Mouse (Mus musculus): Measurements from ENCODE around the gene Ntf5. TPM values are rescaled to one million over a fixed set of nuclear protein-coding genes. Genes with fewer than 3 reads are reported as not detected.
A peak's percentile ranks its signal among the peaks of the same experiment; 100 is the strongest.

Ntf5 gene
- polyA plus RNA-seq, 2 experiments, result 0.19 to 0.20 TPM

GRCm38 (mm10) chr7:45447325-45447990, 34.0 kb downstream of the Ntf5 start:
- H3K4me3 ChIP-seq (ENCODE audit: insufficient read depth in 1 of 2, low read depth in 2 of 2, low read length in 2 of 2), result peak overlapping the region in 1 of 2 experiments; percentile 48; a peak in 3 of 4 replicates
- H3K27ac ChIP-seq, result no peak overlapping the region
- H3K36me3 ChIP-seq (replicated peaks; ENCODE audit: control insufficient read depth, insufficient read depth, low read depth), result no peaks in the 10 kb centered on the region
- TF ChIP-seq EP300 (IDR thresholded peaks at IDR 0.05; ENCODE audit: low read depth), result no peak
- TF ChIP-seq CTCF (IDR thresholded peaks at IDR 0.05; ENCODE audit: low read depth), result peak; percentile 78
- DNase-seq (ENCODE audit: low read depth in 3 of 3, low spot score in 3 of 3) (no peak), ATAC-seq (ENCODE audit: insufficient read depth) (peak; percentile 51; the same call in 1 of the 2 replicates)
- peak overlapping the region; percentile 33 for H3K4me2 ChIP-seq (ENCODE audit: low read depth)
- H3K4me1 ChIP-seq (replicated peaks; ENCODE audit: control insufficient read depth in 2 of 2, insufficient read depth in 2 of 2, low read length in 1 of 2), result peaks cover 6 to 13% of the 10 kb centered on the region in 2 experiments
- H3K9ac ChIP-seq (replicated peaks), result no peak overlapping the region
- WGBS (ENCODE audit: insufficient replicate concordance), result 23% methylated on average over 11 of the region's 11 CpGs
- no peaks in the 10 kb centered on the region for H3K27me3 ChIP-seq (ENCODE audit: control insufficient read depth, insufficient read depth, low read length)
- H3K9me3 ChIP-seq (ENCODE audit: control insufficient read depth, low read length), result no peaks in the 10 kb centered on the region

GRCm38 (mm10) chr7:45449974-45450373, 36.5 kb downstream of the Ntf5 start:
- H3K27me3 ChIP-seq (ENCODE audit: control insufficient read depth, insufficient read depth, low read length), result no peaks in the 10 kb centered on the region
- H3K9ac ChIP-seq (replicated peaks), result no peak overlapping the region
- WGBS (ENCODE audit: insufficient replicate concordance), result 90% methylated on average over 1 of the region's 1 CpGs
- DNase-seq (ENCODE audit: low read depth in 3 of 3, low spot score in 3 of 3) (no peak), ATAC-seq (ENCODE audit: insufficient read depth) (no peak)
- no peak overlapping the region for H3K4me3 ChIP-seq (ENCODE audit: insufficient read depth in 1 of 2, low read depth in 2 of 2, low read length in 2 of 2)
- no peak overlapping the region for H3K27ac ChIP-seq
- no peak for TF ChIP-seq EP300 (IDR thresholded peaks at IDR 0.05; ENCODE audit: low read depth)
- TF ChIP-seq CTCF (IDR thresholded peaks at IDR 0.05; ENCODE audit: low read depth), result no peak
- H3K4me2 ChIP-seq (ENCODE audit: low read depth), result no peak overlapping the region
- H3K9me3 ChIP-seq (ENCODE audit: control insufficient read depth, low read length), result no peaks in the 10 kb centered on the region
- H3K36me3 ChIP-seq (replicated peaks; ENCODE audit: control insufficient read depth, insufficient read depth, low read depth), result no peaks in the 10 kb centered on the region
- H3K4me1 ChIP-seq (replicated peaks; ENCODE audit: control insufficient read depth in 2 of 2, insufficient read depth in 2 of 2, low read length in 1 of 2), result peaks cover 6 to 9% of the 10 kb centered on the region in 2 experiments

DNA sequence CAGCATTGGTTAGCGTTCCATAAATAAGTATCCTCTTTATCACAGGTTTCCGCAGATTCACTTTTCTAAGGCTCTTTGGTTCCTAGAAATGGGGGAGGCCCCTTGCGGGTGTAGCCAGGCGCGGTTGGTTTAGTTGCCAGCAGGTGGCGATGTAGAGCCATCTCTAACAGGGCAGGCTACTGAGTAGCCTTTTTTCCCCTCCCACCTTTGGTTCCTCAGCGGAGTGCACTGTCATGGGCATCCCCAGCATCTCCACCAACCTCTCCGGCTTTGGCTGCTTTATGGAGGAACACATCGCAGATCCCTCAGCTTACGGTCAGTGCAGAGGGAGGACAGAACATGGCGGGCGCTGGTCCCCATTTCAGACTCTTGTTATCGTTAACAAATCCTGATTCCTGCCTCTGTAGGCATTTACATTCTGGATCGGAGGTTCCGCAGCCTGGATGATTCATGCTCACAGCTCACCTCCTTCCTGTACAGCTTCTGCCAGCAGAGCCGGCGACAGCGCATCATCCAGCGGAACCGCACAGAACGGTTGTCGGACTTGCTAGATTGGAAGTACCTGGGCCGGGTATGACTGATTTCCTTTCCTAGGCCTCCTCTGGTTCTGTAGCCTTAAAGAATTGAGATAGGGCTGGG, 38.0 kb downstream of the Ntf5 start:
- peak; percentile 70 to 81 (median 71) for DNase-seq (ENCODE audit: low read depth in 3 of 3, low spot score in 3 of 3)
- no peaks in the 10 kb centered on the region for H3K27me3 ChIP-seq (ENCODE audit: control insufficient read depth, insufficient read depth, low read length)
- H3K9ac ChIP-seq (replicated peaks), result no peak overlapping the region
- H3K9me3 ChIP-seq (ENCODE audit: control insufficient read depth, low read length), result no peaks in the 10 kb centered on the region
- peak; percentile 77 for ATAC-seq (ENCODE audit: insufficient read depth)
- H3K27ac ChIP-seq, result no peak overlapping the region
- no peak for TF ChIP-seq EP300 (IDR thresholded peaks at IDR 0.05; ENCODE audit: low read depth)
- TF ChIP-seq CTCF (IDR thresholded peaks at IDR 0.05; ENCODE audit: low read depth), result peak; percentile 98
- H3K36me3 ChIP-seq (replicated peaks; ENCODE audit: control insufficient read depth, insufficient read depth, low read depth), result no peaks in the 10 kb centered on the region; the same call in 1 of the 2 replicates
- WGBS (ENCODE audit: insufficient replicate concordance), result 50% methylated on average over 23 of the region's 23 CpGs
- H3K4me3 ChIP-seq (ENCODE audit: insufficient read depth in 1 of 2, low read depth in 2 of 2, low read length in 2 of 2), result no peak overlapping the region
- H3K4me2 ChIP-seq (ENCODE audit: low read depth), result peak overlapping the region; percentile 3; the same call in 1 of the 2 replicates
- peaks cover 6 to 9% of the 10 kb centered on the region in 2 experiments for H3K4me1 ChIP-seq (replicated peaks; ENCODE audit: control insufficient read depth in 2 of 2, insufficient read depth in 2 of 2, low read length in 1 of 2)

DNA sequence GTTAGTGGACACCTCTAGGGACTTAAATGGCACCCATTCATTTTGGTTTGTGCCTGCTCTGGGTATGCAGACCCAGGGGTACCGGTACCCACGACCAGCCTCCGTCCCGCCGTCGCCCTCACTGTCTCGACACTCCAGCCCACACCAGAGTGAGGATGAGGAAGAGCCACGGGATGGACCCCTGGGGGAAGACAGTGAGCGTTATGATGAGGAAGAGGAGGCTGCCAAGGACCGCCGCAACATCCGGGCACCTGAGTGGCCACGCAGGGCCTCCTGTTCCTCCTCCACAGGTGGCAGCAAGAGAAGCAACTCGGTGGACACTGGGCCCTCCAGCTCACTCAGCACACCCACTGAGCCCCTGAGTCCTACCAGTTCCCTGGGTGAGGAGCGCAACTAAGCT, 41.5 kb downstream of the Ntf5 start:
- Histone ChIP-seq H3K4me3 (ENCODE audit: insufficient read depth in 1 of 2, low read depth in 2 of 2, low read length in 2 of 2) (no peak overlapping the region), H3K4me2 (ENCODE audit: low read depth) (no peak overlapping the region), H3K9ac (replicated peaks) (no peak overlapping the region), H3K9me3 (ENCODE audit: control insufficient read depth, low read length) (no peaks in the 10 kb centered on the region), H3K27ac (no peak overlapping the region), H3K36me3 (replicated peaks; ENCODE audit: control insufficient read depth, insufficient read depth, low read depth) (peaks cover 17% of the 10 kb centered on the region), H3K27me3 (ENCODE audit: control insufficient read depth, insufficient read depth, low read length) (no peaks in the 10 kb centered on the region), H3K4me1 (replicated peaks; ENCODE audit: control insufficient read depth in 2 of 2, insufficient read depth in 2 of 2, low read length in 1 of 2) (peaks cover 18 to 24% of the 10 kb centered on the region in 2 experiments)
- ATAC-seq (ENCODE audit: insufficient read depth) (no peak), DNase-seq (ENCODE audit: low read depth in 3 of 3, low spot score in 3 of 3) (no peak)
- 85% methylated on average over 15 of the region's 15 CpGs for WGBS (ENCODE audit: insufficient replicate concordance)
- TF ChIP-seq CTCF (IDR thresholded peaks at IDR 0.05; ENCODE audit: low read depth) (no peak), EP300 (IDR thresholded peaks at IDR 0.05; ENCODE audit: low read depth) (no peak)

DNA sequence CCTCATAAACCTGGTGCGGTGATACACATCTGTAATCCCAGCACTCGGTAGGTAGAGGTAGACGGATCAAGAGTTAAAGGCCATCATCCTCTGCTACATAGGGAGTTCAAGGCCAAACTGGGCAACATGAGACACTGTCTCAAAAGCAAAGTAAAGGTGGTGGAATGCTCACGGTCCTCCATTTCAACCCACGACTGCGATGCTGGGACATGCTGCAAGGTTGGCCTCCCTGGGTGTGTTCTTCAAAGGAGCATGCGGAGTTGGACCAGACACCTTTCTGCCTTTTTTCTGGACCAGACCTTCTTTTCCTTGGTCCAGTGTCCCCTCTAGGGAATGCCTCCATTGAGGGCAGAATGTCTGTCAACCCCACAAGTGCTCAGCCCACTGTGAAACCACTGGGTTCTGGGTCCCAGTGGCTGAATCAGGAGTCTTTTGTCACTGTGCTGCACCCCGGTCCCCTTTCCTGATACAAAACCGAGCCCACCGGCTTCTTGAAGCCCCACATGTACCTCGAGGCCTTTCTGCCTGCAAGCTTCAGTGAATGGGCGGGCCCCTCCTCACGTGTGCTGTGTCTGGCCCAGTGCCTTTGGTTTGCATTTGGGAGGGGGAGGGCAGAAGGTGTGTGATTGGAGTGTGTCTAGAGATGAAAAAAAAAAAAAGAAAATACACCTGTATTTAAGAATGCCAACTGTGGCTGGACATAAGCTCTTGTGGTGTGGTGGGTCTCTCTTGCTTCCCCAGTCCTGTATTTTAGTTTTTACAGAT, 42.6 kb downstream of the Ntf5 start:
- H3K9ac ChIP-seq (replicated peaks), result no peak overlapping the region
- no peaks in the 10 kb centered on the region for H3K27me3 ChIP-seq (ENCODE audit: control insufficient read depth, insufficient read depth, low read length)
- ATAC-seq (ENCODE audit: insufficient read depth), result no peak
- no peak for TF ChIP-seq EP300 (IDR thresholded peaks at IDR 0.05; ENCODE audit: low read depth)
- TF ChIP-seq CTCF (IDR thresholded peaks at IDR 0.05; ENCODE audit: low read depth), result no peak
- H3K4me1 ChIP-seq (replicated peaks; ENCODE audit: control insufficient read depth in 2 of 2, insufficient read depth in 2 of 2, low read length in 1 of 2), result peaks cover 28 to 32% of the 10 kb centered on the region in 2 experiments
- no peak for DNase-seq (ENCODE audit: low read depth in 3 of 3, low spot score in 3 of 3)
- H3K9me3 ChIP-seq (ENCODE audit: control insufficient read depth, low read length), result no peaks in the 10 kb centered on the region
- H3K27ac ChIP-seq, result peak overlapping the region; percentile 27
- no peak overlapping the region for H3K4me3 ChIP-seq (ENCODE audit: insufficient read depth in 1 of 2, low read depth in 2 of 2, low read length in 2 of 2)
- H3K36me3 ChIP-seq (replicated peaks; ENCODE audit: control insufficient read depth, insufficient read depth, low read depth), result peaks cover 17% of the 10 kb centered on the region
- WGBS (ENCODE audit: insufficient replicate concordance), result 76% methylated on average over 13 of the region's 13 CpGs
- H3K4me2 ChIP-seq (ENCODE audit: low read depth), result no peak overlapping the region

All from liver, embryonic 14.5 days (tissue).